Mouse (Mus musculus): ENCODE data around the gene Tia1. TPM values are rescaled to one million over a fixed set of nuclear protein-coding genes. Genes with fewer than 3 reads are reported as not detected.

Tia1 gene
- total RNA-seq, 2 experiments from 2014 or later: 32.9 to 59.5 TPM

DNA sequence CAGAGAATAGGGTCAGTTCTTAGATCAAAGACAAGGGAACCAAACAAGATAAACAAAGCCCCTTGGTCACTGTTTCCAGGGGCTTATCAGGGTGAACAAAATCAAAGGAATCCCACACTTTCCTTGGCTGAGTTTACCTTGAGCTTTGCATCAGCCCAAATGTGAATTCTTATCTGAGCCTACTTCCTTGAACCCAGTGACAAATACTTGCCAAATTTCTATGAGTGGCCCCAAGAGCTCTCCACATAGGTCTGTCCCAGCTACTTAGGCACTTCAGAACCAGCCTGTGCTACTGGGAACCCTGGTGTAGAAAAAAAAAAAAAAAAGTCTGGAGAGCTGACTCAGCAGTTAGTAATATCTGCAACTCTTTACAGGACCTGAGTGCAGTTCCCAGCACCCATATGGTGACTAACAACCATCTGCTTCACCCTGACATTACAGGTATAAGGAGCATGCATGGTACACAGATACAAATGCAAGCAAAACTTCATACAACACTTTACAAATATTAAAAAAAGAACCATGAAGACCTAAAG lies 70.7 kb downstream of the Tia1 start:
- ATAC-seq (replicated peaks; ENCODE audit: low FRiP score, poor library complexity, severe bottlenecking): no peak

GRCm38 (mm10) chr6:86475462-86476167 lies 71.6 kb downstream of the Tia1 start:
- ATAC-seq (replicated peaks; ENCODE audit: low FRiP score, poor library complexity, severe bottlenecking): no peak

- ATAC-seq (replicated peaks; ENCODE audit: low FRiP score, poor library complexity, severe bottlenecking): no peak
Observed at GRCm38 (mm10) chr6:86476931-86477330, 72.9 kb downstream of the Tia1 start.

DNA sequence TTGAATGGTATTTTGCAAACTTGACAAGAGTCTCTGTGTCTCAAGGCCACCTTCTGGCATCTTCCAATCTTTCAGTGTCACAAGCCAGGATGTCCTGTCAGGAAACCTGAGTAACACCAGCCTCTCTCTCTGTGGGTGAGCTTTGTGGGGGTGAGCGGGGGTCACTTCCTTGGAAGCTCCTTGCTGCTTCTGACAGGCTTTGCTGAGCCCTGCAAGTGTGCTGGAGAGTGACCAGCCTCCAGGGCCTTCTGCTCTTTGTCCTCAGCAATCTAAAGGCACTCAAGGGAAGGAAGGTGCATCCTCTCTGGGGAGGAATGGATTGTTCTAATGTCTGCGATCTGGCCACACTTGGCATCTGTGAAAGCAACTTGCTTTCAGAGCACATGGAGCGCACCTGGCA lies 75.3 kb downstream of the Tia1 start:
- ATAC-seq (replicated peaks; ENCODE audit: low FRiP score, poor library complexity, severe bottlenecking): no peak

DNA sequence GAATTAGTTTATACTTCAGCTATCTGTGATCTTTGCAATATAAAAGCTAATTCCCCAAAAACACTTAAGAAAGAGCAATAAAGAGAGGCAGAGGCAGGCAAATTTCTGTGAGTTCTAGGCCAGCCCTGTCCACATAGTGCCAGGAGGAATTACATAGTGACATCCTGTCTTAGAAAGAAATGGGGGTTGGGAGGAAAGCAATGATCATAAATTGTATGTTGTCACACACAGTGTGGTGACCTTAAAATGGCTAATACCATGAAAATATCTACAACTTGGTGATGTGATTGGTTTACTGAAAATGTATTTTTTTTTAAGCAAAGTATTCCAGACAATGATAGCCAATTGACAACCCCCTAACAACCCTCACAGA lies 75.8 kb downstream of the Tia1 start:
- ATAC-seq (replicated peaks; ENCODE audit: low FRiP score, poor library complexity, severe bottlenecking): no peak

GRCm38 (mm10) chr6:86480189-86480831 lies 76.3 kb downstream of the Tia1 start:
- ATAC-seq (replicated peaks; ENCODE audit: low FRiP score, poor library complexity, severe bottlenecking): no peak

- ATAC-seq (replicated peaks; ENCODE audit: low FRiP score, poor library complexity, severe bottlenecking): no peak
Observed at GRCm38 (mm10) chr6:86481871-86482270, 77.9 kb downstream of the Tia1 start.

Other genes with a start within 250 kb of the Tia1 start
- not detected in 2 replicates for gene Tgfa, start 209.0 kb upstream of the Tia1 start, total RNA-seq (2015; ENCODE audit: low replicate concordance)
- not detected in 2 replicates for gene Tgfa, start 209.0 kb upstream of the Tia1 start, total RNA-seq (2017; ENCODE audit: low replicate concordance)
- gene Fam136a, start 38.6 kb upstream of the Tia1 start, total RNA-seq (2015; ENCODE audit: low replicate concordance): 2.9 and 3.4 TPM in 2 replicates
- gene Fam136a, start 38.6 kb upstream of the Tia1 start, total RNA-seq (2017; ENCODE audit: low replicate concordance): 0.68 and 6.3 TPM in 2 replicates
- 215 and 223 TPM in 2 replicates for gene Snrpg, start 32.9 kb upstream of the Tia1 start, total RNA-seq (2015; ENCODE audit: low replicate concordance)
- 5.6 and 62.1 TPM in 2 replicates for gene Snrpg, start 32.9 kb upstream of the Tia1 start, total RNA-seq (2017; ENCODE audit: low replicate concordance)
- 10.9 and 15.1 TPM in 2 replicates for gene Pcyox1, start 7.1 kb upstream of the Tia1 start, total RNA-seq (2015; ENCODE audit: low replicate concordance)
- 8.0 and 8.5 TPM in 2 replicates for gene Pcyox1, start 7.1 kb upstream of the Tia1 start, total RNA-seq (2017; ENCODE audit: low replicate concordance)
- gene Gm44790, start 22.4 kb downstream of the Tia1 start, total RNA-seq (2015; ENCODE audit: low replicate concordance): 2.5 TPM in 1 of 2 replicates, not detected in the other
- gene Gm44790, start 22.4 kb downstream of the Tia1 start, total RNA-seq (2017; ENCODE audit: low replicate concordance): not detected in 2 replicates
- 20.5 and 22.6 TPM in 2 replicates for gene C87436, start 34.2 kb downstream of the Tia1 start, total RNA-seq (2015; ENCODE audit: low replicate concordance)
- 7.1 and 8.0 TPM in 2 replicates for gene C87436, start 34.2 kb downstream of the Tia1 start, total RNA-seq (2017; ENCODE audit: low replicate concordance)
- gene Pcbp1, start 122.1 kb downstream of the Tia1 start, total RNA-seq (2015; ENCODE audit: low replicate concordance): 145 and 147 TPM in 2 replicates
- 58.4 and 67.4 TPM in 2 replicates for gene Pcbp1, start 122.1 kb downstream of the Tia1 start, total RNA-seq (2017; ENCODE audit: low replicate concordance)
- 4.3 TPM in 1 of 2 replicates, not detected in the other for gene Asprv1, start 223.9 kb downstream of the Tia1 start, total RNA-seq (2015; ENCODE audit: low replicate concordance)
- 0.64 and 6.5 TPM in 2 replicates for gene Asprv1, start 223.9 kb downstream of the Tia1 start, total RNA-seq (2017; ENCODE audit: low replicate concordance)